Mouse (Mus musculus) testis, postnatal 14 days (tissue): ENCODE measurements at regions not wholly inside any gene's neighbourhood (a gene's known extent, or its start where the extent isn't known, plus 50 kb on each side); places are given as distances from the start of the nearest gene placed in this dataset.
"Not testable (repeated sequence)": the region's sequence is repeated elsewhere in the genome, so short reads cannot be mapped to it uniquely, and the experiment has no call there.

ENCODE experiments used
- DNase-seq: peaks from one replicate; pipeline ENCODE4 v3.0.0; 2021; ENCODE audit warnings: low spot score

DNA sequence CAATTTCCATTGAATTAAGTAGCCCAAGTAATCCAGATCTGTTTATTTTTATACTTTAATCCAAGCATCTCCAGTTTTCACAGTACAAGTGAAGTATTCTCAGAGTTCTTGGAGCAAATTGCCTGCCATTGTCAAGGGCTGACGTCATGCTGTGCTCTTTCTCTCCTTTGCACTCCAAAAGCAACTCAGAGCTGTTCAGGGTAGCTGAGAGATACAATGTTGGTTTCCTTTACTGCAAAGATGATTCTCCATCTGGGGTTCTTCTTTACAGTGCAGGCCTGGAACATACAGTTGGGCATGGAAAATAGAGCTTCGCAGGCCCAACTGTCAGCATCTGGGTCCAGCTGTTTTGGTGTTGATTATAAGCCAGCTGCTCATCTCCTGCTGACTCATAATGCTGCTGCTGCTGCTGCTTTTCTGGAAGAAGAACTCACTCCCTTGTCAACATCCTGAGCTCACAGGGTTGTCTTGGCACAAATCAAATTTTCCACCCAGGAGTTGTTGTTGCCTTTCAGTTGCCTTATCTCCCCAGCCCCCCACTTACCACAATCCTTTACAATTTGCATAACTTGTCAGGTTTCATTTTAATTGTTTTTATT, 454.7 kb upstream of the Slc5a7 start:
- DNase-seq: peak; percentile 5

DNA sequence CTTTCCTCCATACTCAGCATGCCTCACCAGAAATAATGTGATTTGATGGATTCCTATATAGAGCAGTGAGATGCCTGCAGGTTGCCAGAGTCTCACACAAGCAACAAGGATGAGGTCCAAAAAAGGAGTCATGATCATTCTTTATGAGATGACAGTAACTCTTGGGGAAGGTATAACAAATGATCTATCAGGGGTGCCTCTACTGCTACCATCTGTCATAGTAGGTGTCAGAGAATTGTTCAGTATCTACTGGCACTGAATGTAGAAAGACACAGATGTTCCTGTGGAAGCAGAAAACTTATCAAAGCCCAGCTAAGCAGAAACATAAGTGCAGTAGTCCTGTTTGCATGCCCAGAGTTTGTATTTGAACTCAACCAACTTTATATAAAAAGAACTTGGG, 454.1 kb upstream of the Slc5a7 start:
- no peak for DNase-seq

- no peak for DNase-seq
These were observed 437.0 kb upstream of the Slc5a7 start for GRCm38 (mm10) chr17:54735836-54736235.

DNA sequence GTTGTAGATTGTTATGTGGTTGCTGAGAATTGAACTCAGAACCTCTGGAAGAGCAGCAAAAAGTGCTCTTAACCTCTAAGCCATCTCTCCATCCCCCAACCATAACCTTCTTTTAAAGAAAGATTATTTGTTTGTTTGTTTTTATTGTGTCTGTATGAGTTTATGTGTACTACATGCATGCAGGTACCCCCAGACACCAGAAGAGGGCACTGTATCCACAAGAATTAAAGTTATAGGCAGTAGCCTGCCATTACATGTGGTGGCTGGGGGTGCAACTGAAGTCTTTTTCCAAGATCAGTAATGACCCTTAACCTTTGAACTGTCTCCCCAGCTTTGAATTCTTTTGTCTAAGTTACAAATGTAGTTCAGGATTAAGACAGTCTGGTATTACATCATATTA, 428.8 kb upstream of the Slc5a7 start:
- DNase-seq: no peak

GRCm38 (mm10) chr17:54726693-54727092, 427.9 kb upstream of the Slc5a7 start:
- DNase-seq: no peak

DNA sequence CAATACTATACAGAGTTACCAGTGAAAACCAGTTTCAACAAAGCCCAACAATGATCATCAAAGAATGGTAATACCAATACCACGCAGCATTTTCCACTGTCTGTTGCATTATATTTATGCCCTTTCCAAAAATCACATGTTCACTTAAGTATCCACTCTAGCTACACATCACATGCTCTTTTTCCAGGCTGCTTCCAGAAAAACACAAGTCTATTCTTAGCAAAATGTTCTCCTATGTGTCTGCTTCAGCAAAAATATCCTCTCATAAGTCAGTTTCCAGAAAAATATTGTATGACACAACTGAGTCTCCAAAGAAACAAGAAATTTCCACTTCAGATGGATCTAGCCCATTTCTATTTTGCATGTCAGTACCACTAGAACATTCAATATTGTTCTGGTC, 414.2 kb upstream of the Slc5a7 start:
- no peak for DNase-seq

- not testable (repeated sequence) for DNase-seq
These were observed 409.0 kb upstream of the Slc5a7 start for GRCm38 (mm10) chr17:54707811-54708210.

DNA sequence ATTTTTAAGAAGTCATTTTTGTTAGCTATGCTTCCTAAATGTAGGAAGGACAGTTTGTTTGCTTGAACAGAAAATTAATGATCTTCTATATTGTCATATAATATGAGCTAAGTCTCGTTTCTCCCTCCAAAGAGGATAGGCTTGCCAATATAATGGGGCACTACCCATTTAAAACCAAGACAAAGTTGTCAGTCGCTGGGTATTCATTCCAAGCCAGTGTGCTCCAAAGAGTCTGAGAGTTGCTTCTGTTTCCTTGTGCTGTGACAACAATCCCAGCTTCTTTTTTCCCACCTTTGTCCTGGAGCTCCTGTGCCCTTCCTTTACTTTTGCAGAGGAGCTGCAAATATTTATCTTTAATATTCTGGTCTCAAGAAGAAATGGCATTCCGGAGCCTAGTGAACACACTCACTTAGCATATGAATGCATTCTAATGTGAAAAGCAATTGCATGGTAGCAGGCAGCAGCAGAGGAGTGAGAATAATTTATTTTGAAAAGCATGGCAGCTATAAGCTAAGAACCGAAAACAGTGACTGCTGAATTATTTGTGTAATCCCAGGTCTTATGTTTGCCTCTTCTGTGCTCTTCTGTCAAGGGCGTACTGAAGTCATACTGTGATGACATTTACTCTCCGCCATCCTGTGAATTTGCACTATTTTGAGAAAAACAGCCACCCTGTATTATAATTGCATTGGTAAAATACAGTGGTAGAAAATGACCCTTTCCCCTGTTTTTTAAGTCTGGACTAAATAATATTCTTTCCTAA, 402.7 kb upstream of the Slc5a7 start:
- DNase-seq: no peak

DNA sequence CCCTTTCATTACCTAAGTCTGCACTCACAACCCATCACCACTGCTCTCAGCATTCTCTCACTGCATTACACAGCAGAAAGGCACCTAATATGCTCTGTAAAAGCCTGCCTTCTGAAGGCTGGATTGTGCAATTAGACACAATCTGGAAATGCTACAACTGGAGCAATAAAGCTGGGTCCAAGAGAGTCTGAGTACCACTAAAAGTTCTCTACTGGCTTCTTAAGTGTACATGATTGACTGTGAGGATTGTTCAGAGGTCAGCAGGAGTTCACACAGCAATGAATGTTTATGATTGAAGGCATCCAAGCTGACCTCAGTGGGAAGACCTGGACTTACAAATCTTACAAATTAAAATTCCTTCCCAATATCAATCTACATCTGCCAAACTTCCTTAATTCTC, 395.8 kb upstream of the Slc5a7 start:
- no peak for DNase-seq

- no peak for DNase-seq
These were observed 386.6 kb upstream of the Slc5a7 start for GRCm38 (mm10) chr17:54685143-54686040.

DNA sequence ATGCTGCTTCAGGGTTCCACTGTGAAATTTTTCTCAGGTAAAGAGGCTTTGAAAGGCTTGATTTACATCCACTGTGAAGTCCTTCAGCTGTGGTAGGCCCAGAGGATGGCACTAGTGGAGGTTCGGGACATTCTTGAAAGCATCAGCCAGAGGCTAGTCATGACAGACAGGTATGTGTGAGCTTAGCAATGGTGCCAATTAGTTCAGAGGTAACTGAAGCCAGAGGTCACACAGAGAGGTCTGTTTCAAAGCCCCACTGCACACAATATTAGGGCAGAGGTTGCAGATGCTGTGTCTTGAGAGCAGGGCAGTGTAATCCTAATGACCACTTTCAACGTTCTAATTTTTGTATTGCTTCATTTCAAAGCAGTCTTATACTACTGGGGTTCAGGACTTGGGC, 379.3 kb upstream of the Slc5a7 start:
- no peak for DNase-seq

DNA sequence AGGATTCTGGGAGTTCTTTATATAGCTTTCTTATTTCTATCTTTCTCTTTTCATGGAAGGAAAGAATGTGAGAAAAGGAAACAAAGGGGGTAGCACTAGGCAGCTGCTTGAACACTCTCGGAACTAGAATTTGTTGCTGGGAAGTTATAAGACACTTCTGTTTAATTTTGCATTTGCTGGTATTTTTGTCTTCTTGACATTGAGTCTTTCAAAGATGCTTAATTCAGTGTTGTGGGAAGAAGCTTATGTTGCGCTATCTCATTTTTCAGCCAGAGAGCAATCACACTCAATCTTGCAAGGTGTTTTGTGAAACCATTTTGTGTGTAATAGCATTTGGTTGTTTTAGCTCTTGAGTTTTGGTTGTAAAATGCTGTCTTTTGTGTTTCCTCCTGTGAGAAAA, 370.7 kb upstream of the Slc5a7 start:
- DNase-seq: no peak

GRCm38 (mm10) chr17:54662558-54663245, 363.9 kb upstream of the Slc5a7 start:
- no peak for DNase-seq

- DNase-seq: no peak
These were observed 357.7 kb upstream of the Slc5a7 start for GRCm38 (mm10) chr17:54656553-54656952.
